Mouse (Mus musculus) C2C12 (cell line): ENCODE results near the gene Nlrp14.

Experiments used
- CTCF ChIP-seq: IDR thresholded peaks from one replicate; pipeline ENCODE4 v1.5.1; 2011; ENCODE audit not compliant: control insufficient read depth, insufficient read depth, insufficient read length
- MAX ChIP-seq: IDR thresholded peaks from one replicate; pipeline ENCODE4 v1.6.1; 2011; ENCODE audit warnings: mild to moderate bottlenecking, control low read depth
- MYOD1 ChIP-seq: IDR thresholded peaks from one replicate; pipeline ENCODE4 v1.6.1; 2011; ENCODE audit warnings: low read depth; ENCODE audit not compliant: control insufficient read depth, insufficient read length

GRCm38 (mm10) chr7:107180406-107180805, 13.6 kb downstream of the Nlrp14 start:
- TF ChIP-seq MYOD1 (no peak), MAX (no peak), CTCF (no peak)
